Mouse (Mus musculus): ENCODE data around the gene Sun5.

DNA sequence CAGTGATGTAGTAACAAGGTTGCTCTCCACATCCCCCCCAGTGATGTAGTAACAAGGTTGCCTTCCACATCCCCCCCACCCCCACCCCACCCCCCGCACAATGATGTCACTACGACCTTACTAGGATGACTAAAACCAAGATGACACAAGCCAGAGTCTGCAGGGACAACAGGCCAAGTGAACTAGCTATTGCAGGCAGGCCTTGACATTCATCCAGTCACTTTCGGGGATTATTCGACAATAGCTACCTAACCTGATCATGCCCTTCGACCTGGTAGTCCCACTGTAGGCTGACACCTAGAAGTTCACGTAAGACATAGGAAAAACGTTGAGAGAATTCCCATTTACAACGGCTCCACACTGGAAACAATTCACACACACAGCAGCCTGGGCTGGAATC, 37.6 kb downstream of the Sun5 start:
- TF ChIP-seq CTCF (IDR thresholded peaks at IDR 0.05; ENCODE audit: borderline replicate concordance, control insufficient read depth, extremely low read depth, insufficient read depth, low read length, poor library complexity) (no peak), POLR2A (IDR thresholded peaks at IDR 0.05; ENCODE audit: control insufficient read depth, extremely low read depth, insufficient read depth, low read length, poor library complexity) (no peak)
